Mouse (Mus musculus) liver, embryonic 14.5 days (tissue): ENCODE measurements at regions not wholly inside any gene's neighbourhood (a gene's known extent, or its start where the extent isn't known, plus 50 kb on each side); places are given as distances from the start of the nearest gene placed in this dataset.

ENCODE experiments used
- ATAC-seq: fragments of 200-750 bp; cut with Nextera tagmentation; 2 replicates; pipeline ENCODE4 v1.8.0; 2017; ENCODE audit warnings: moderate number of reproducible peaks, mild to moderate bottlenecking, moderate library complexity; ENCODE audit not compliant: insufficient read depth
- DNase-seq, 3 experiments: peaks; one replicate each; pipeline ENCODE4 v3.0.0-alpha.2; 2012 to 2013; ENCODE audit warnings: low read depth in 3 of 3, low spot score in 3 of 3
- H3K27ac ChIP-seq: fragments of 300-500 bp; sonication (generic); 2 replicates; pipeline ENCODE4 v1.5.1; 2014; ENCODE audit warnings: moderate library complexity, mild to moderate bottlenecking, control low read depth, inconsistent platforms
- H3K27me3 ChIP-seq: fragments of 300-500 bp; sonication (generic); 2 replicates; pipeline ENCODE4 v1.6.1; 2014; ENCODE audit warnings: mild to moderate bottlenecking, low read length, moderate library complexity; ENCODE audit not compliant: control insufficient read depth, insufficient read depth
- H3K36me3 ChIP-seq: fragments of 300-500 bp; sonication (generic); replicated peaks from 2 replicates; pipeline ENCODE4 v1.6.1; 2014; ENCODE audit warnings: low read depth; ENCODE audit not compliant: control insufficient read depth, insufficient read depth
- H3K4me1 ChIP-seq, 2 experiments: fragments of 200-500 bp in 1 of 2; fragments of 300-500 bp in 1 of 2; sonication (generic) in 1 of 2; replicated peaks; 2 replicates each; pipeline ENCODE4 v1.6.1; 2012 to 2014; ENCODE audit warnings: antibody characterized with exemption in 1 of 2, inconsistent platforms in 1 of 2, low read length in 1 of 2; ENCODE audit not compliant: control insufficient read depth in 2 of 2, insufficient read depth in 2 of 2
- H3K4me2 ChIP-seq: fragments of 300-500 bp; sonication (generic); 2 replicates; pipeline ENCODE4 v1.6.1; 2014; ENCODE audit warnings: low read depth, mild to moderate bottlenecking, control low read depth, moderate library complexity
- H3K4me3 ChIP-seq, 2 experiments: fragments of 200-500 bp in 1 of 2; fragments of 300-500 bp in 1 of 2; sonication (generic) in 1 of 2; 2 replicates each; pipeline ENCODE4 v1.5.1; 2012 to 2014; ENCODE audit warnings: low read depth in 2 of 2, low read length in 2 of 2, mild to moderate bottlenecking in 2 of 2, control low read depth in 1 of 2, inconsistent platforms in 1 of 2, moderate library complexity in 1 of 2; ENCODE audit not compliant: insufficient read depth in 1 of 2
- H3K9ac ChIP-seq: fragments of 300-500 bp; sonication (generic); replicated peaks from 2 replicates; pipeline ENCODE4 v1.6.1; 2014; ENCODE audit warnings: mild to moderate bottlenecking, control low read depth, moderate library complexity
- H3K9me3 ChIP-seq: fragments of 300-500 bp; sonication (generic); 2 replicates; pipeline ENCODE4 v1.6.1; 2016; ENCODE audit warnings: low read length, mixed read lengths; ENCODE audit not compliant: control insufficient read depth
- CTCF ChIP-seq: IDR thresholded peaks from 2 replicates; pipeline ENCODE4 v1.5.1; 2016; ENCODE audit warnings: antibody characterized with exemption, low read depth, control low read depth
- EP300 ChIP-seq: IDR thresholded peaks from 2 replicates; pipeline ENCODE4 v1.6.1; 2016; ENCODE audit warnings: antibody characterized with exemption, low read depth
- WGBS: fragments of 180-500 bp; shearing (Covaris S2); extraction: QIAGEN DNeasy Blood & Tissue Kit; methylation state at CpG from one replicate; pipeline ENCODE4 v1.1.7; 2014; ENCODE audit not compliant: insufficient replicate concordance; 5-methylcytosine and 5-hydroxymethylcytosine counted together

DNA sequence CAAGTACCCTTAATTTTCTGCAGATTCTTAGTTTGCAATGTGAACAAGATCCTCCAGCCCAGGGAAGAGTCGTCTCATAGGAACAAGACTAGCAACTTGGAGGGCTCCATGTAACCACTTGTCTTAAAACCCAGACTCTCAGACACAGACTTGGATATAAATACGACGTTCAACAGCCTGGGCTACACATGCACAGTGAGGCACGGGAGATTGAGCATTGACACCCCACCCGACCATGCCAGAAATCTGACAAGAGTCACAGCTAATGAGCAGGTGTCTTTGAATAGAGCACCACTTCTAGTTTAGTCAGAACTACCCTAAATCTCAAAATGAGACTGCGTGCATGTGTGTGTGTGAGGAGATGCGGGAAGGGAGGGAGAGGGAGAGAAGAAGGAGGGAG lies 243.5 kb downstream of the Sox4 start:
- H3K36me3 ChIP-seq, result no peaks in the 10 kb centered on the region
- no peak overlapping the region for H3K27ac ChIP-seq
- H3K4me2 ChIP-seq, result no peak overlapping the region
- 65% methylated on average over 7 of the region's 7 CpGs for WGBS
- no peaks in the 10 kb centered on the region for H3K4me1 ChIP-seq
- DNase-seq (no peak), ATAC-seq (no peak)
- H3K27me3 ChIP-seq, result no peaks in the 10 kb centered on the region
- no peak overlapping the region for H3K9ac ChIP-seq
- H3K4me3 ChIP-seq, result no peak overlapping the region
- H3K9me3 ChIP-seq, result no peaks in the 10 kb centered on the region
- no peak for TF ChIP-seq EP300
- TF ChIP-seq CTCF, result no peak

DNA sequence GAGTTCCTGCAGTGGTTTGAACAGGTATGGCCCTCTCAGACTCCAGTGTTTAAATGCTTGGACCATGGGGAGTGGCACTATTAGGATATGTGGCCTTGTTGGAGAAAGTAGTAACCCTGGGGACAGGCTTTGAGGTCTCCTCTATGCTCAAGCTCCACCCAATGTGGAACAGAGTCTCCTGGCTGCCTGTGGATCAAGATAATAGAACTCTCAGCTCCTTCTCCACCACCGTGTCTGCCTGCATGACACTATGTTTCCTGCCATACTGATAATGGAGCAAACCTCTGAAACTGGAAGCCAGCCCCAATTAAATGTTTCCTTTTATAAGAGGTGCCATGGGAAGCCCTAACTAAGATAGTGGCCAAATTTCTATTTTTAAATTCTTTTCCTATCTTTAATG lies 252.2 kb downstream of the Sox4 start:
- H3K27ac ChIP-seq, result no peak overlapping the region
- H3K4me3 ChIP-seq, result no peak overlapping the region
- no peaks in the 10 kb centered on the region for H3K36me3 ChIP-seq
- ATAC-seq (no peak), DNase-seq (no peak)
- no peaks in the 10 kb centered on the region for H3K9me3 ChIP-seq
- WGBS, result 7% methylated on average over 1 of the region's 1 CpGs
- H3K9ac ChIP-seq, result no peak overlapping the region
- H3K4me2 ChIP-seq, result no peak overlapping the region
- no peak for TF ChIP-seq EP300
- no peak for TF ChIP-seq CTCF
- H3K27me3 ChIP-seq, result no peaks in the 10 kb centered on the region
- no peaks in the 10 kb centered on the region for H3K4me1 ChIP-seq

DNA sequence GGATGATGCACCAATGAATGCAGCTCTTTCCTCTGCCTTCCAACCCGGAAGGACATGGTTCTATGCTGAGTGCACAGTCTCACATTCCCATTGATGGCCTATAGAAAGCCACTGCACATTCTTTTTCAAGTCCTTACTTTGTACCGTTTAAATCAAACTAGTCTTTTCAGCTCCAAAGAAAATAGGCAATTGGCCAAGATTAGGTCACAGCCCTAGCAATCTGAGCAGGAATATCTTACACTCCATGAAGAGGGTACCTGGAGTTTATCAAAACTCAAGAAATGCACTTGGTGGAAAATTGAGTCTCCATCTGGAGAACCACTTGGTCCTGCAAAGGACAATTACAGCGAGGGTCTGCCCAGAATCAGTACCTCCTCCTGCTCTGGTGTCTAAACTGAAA lies 253.4 kb downstream of the Sox4 start:
- 62% methylated on average over 3 of the region's 3 CpGs for WGBS
- no peak overlapping the region for H3K4me2 ChIP-seq
- TF ChIP-seq CTCF (no peak), EP300 (no peak)
- H3K27ac ChIP-seq, result no peak overlapping the region
- ATAC-seq, result no peak
- DNase-seq, result no peak
- H3K27me3 ChIP-seq, result no peaks in the 10 kb centered on the region
- H3K9ac ChIP-seq, result no peak overlapping the region
- H3K4me3 ChIP-seq, result no peak overlapping the region
- H3K4me1 ChIP-seq, result no peaks in the 10 kb centered on the region
- H3K9me3 ChIP-seq, result no peaks in the 10 kb centered on the region
- H3K36me3 ChIP-seq, result no peaks in the 10 kb centered on the region

DNA sequence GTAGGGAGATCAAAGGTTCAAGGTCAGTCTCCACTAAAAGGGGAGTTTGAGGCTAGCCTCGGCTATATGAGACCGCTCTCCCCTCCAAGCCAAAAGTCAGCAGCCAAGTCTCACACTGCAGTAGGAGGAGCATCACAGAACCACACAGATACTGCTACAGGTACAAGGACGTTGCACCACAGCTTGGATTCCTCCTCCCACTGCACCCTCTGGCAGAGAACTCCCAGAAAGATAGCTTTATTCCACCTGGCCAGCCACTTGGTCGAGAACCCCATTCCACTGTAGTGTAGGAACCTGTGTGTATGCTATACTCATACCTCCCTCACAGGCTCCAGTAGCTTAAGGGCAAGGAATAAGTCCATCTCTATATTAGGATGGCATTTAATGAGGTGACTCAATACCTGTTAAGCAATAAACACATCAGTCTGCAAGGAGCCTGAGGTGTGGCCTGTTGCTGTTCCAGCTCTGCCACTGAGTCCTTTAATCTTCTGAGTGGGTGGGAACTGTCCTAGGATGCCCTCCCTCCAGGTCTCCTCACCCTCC lies 254.0 kb downstream of the Sox4 start:
- Histone ChIP-seq H3K4me1 (no peaks in the 10 kb centered on the region), H3K4me2 (no peak overlapping the region), H3K4me3 (no peak overlapping the region), H3K27ac (no peak overlapping the region), H3K36me3 (no peaks in the 10 kb centered on the region), H3K9ac (no peak overlapping the region), H3K9me3 (no peaks in the 10 kb centered on the region), H3K27me3 (no peaks in the 10 kb centered on the region)
- TF ChIP-seq EP300, result no peak
- no peak for TF ChIP-seq CTCF
- DNase-seq (no peak), ATAC-seq (no peak)
- 69% methylated on average over 4 of the region's 4 CpGs for WGBS

DNA sequence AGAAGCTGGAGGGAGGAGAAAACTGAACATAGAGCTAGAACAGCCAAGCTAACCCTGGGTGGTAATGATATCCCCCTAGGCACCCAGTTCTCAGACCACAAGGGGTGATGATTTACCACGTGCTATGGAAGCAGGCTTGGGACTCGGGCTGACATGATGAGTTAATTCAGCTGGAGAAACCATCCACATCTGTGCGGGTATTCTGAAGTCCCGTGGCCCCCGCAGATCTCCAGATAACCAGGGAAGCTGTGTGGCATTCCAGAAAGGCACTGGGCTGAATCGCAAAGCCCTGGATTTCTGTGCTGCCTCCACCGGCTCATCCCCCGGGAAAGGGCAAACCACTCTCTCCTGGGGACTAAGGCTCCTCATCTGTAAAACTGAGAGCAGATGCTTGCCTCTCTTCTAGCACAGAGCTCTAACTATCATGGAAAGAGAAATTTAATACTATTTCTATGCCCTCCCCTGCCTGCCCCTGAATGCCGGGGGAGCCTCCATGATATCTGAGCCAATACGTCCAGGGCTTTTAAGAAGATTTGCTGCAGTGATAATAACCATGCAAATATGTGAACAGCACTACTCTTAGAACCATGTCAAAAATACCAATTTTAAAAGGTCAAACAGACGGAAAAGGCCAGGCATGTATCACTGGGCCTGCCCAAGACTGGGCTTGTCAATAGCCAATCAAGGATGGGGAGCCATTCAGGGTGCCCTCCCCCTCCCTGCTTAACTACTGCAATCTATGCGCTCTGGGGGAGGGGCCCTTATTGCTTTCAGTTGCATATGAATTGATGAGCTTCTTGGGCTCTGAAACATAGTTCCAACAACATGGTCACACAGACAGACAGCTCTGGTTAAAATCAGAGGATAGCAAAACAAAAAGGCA lies 255.5 kb downstream of the Sox4 start:
- no peaks in the 10 kb centered on the region for H3K36me3 ChIP-seq
- H3K4me1 ChIP-seq, result no peaks in the 10 kb centered on the region
- 60% methylated on average over 12 of the region's 12 CpGs for WGBS
- H3K9me3 ChIP-seq, result no peaks in the 10 kb centered on the region
- H3K9ac ChIP-seq, result no peak overlapping the region
- no peak for TF ChIP-seq CTCF
- TF ChIP-seq EP300, result no peak
- H3K27ac ChIP-seq, result no peak overlapping the region
- ATAC-seq (no peak), DNase-seq (no peak)
- no peak overlapping the region for H3K4me3 ChIP-seq
- no peak overlapping the region for H3K4me2 ChIP-seq
- H3K27me3 ChIP-seq, result no peaks in the 10 kb centered on the region
